Mouse (Mus musculus) cortical plate, adult 2 months (tissue): Measurements from ENCODE around the gene Gm20683.

Experiments used
- CTCF ChIP-seq: fragments of 200-500 bp; IDR thresholded peaks from 2 replicates; pipeline ENCODE4 v1.5.1; 2011; ENCODE audit warnings: mild to moderate bottlenecking, control low read depth, low read length; ENCODE audit not compliant: insufficient read depth; ENCODE audit errors: extremely low read depth
- POLR2A ChIP-seq: fragments of 200-500 bp; IDR thresholded peaks from 2 replicates; pipeline ENCODE4 v1.6.1; 2011; ENCODE audit warnings: mild to moderate bottlenecking, low read length, control low read depth; ENCODE audit not compliant: insufficient read depth; ENCODE audit errors: extremely low read depth

DNA sequence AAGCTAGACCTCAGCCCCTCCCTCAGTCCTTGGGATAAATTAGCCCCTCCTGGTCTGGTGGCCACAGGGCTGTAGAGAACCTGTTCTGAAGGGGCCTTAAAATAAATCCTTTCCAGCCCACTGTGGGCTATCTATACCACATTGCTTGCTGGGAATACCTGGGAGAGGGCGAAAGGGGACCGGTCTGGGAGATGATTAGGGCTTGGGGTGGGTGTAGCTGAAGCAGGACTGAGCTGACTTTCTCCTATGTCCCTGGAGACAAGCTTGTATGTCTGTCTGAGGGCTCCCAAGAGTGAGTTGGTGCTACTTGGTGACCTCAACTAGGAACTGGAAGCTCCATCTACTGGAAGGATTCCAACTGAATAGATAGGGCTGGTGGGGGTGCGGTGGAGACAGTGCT is 35.5 kb upstream of the Gm20683 start:
- TF ChIP-seq CTCF (no peak), POLR2A (no peak)
